Mouse (Mus musculus) testis, adult 2 months (tissue): ENCODE measurements around the gene Gm20661.

ENCODE experiments used
- CTCF ChIP-seq: fragments of 200-500 bp; IDR thresholded peaks from 2 replicates; pipeline ENCODE4 v1.5.1; 2012; ENCODE audit warnings: low read depth, mild to moderate bottlenecking, inconsistent platforms, low read length, moderate library complexity; ENCODE audit not compliant: control insufficient read depth, insufficient read depth, insufficient replicate concordance
- POLR2A ChIP-seq: fragments of 200-500 bp; IDR thresholded peaks from 2 replicates; pipeline ENCODE4 v1.6.1; 2012; ENCODE audit warnings: low read depth, mild to moderate bottlenecking, inconsistent platforms, low read length, moderate library complexity; ENCODE audit not compliant: control insufficient read depth

- TF ChIP-seq CTCF, result no peak
- TF ChIP-seq POLR2A, result no peak
Observed at GRCm38 (mm10) chr9:107968531-107968930, 14.3 kb upstream of the Gm20661 start.
